Mouse (Mus musculus) cerebral cortex, adult 2 months (tissue): ENCODE data around the gene Ezh1.

Experiments
- WGBS: fragments of 180-500 bp; shearing (Covaris S2); methylation state at CpG from one replicate; pipeline ENCODE4 v1.1.7; 2018; 5-methylcytosine and 5-hydroxymethylcytosine counted together

The Ezh1 gene

DNA sequence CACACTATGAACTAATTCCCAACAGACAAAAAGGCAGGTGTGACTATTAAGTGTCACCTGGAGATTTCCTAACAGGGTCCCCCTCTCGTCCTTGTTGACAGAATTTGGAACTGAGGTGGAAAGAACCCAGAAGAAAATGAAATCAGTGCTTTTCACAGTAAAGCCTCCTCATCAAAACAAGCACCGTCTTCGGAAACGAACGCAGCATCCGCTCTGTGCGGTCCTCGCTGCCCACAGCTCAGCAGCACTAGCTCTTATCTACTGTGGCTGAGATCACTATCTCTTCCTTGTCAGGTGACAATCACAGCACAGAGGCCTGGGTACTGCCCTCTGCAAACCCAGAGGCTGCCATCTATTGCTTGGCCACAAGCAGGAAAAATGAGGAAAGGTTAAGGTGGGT is 30.1 kb downstream of the Ezh1 start:
- WGBS, result 93% methylated on average over 8 of the region's 8 CpGs

DNA sequence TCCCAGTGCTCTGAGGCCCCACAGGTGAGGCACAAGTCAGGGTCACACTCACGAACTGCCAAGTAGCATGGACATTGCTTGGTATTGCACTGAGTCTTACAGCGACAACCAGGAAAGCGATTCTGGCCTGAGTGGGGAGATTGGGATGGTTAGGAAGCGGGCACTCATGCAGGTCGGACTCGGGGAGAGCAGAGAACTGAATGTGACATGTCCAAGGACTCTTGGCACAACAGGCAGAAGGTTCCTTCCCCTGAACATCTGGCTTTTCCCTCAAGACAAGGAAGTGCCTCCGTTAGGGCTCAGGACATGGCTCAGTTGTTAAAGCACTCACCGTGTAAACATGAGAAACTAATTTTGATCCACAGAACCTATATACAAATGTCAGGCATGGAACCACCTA is 30.7 kb downstream of the Ezh1 start:
- WGBS, result 88% methylated on average over 8 of the region's 8 CpGs

DNA sequence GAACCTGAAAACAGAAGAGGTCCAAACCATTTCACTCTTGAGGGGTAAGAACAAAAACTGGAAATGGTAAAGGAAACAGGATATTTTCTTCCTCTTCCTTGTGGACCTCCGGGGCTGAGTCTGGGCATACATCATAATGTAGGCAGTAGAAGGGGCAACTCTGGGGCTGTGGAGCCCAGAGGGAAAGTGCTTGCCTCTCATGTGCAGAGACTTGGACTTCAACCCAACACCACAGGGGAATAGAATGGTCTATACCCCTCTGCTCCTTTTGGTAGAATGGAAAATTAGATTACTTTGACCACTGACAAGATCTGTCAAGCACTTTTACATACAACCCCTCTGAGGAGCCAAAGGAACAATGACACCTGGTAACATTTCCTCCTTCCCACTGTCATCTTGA is 31.2 kb downstream of the Ezh1 start:
- WGBS, result 24% methylated on average over 1 of the region's 1 CpGs

DNA sequence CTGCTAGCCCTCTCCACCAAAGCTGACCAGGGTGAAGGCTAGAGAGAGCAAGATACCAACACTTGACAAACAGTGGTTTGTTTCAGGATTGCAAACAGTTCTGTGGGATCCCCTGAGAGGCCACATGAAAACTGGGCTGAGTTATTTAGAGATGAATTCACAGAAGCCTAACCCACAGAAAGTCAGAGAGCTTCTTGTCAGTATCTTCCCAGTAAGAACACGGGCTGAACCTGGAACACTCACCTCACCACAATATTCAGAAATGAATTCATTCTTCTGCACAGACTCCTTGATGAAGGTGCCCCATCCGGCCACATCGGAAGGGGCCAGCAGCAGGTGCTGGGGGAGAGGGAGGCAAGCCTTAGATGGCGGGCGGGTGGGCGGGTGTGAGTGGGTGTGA is 31.6 kb downstream of the Ezh1 start:
- 56% methylated on average over 6 of the region's 6 CpGs for whole genome bisulfite sequencing

DNA sequence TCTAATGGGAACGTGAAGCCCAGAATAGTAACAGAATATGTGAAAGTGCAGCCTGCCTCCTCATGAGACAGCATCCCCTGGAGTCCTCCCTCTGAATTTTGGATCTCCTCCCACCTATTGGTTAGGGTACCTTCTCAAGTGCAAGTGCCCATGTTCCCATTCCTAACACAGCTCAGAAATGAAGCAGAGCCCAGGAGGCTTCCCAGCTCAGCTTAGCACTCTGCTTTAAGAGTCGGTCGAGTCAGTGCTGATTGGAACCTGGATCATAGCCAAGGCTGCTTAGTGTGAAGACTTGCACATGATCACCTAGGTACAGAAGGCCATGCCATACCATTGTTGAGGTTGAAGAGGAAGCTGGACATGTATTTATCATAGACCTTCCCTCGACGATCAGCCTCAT is 32.1 kb downstream of the Ezh1 start:
- WGBS, result 38% methylated on average over 5 of the region's 5 CpGs

DNA sequence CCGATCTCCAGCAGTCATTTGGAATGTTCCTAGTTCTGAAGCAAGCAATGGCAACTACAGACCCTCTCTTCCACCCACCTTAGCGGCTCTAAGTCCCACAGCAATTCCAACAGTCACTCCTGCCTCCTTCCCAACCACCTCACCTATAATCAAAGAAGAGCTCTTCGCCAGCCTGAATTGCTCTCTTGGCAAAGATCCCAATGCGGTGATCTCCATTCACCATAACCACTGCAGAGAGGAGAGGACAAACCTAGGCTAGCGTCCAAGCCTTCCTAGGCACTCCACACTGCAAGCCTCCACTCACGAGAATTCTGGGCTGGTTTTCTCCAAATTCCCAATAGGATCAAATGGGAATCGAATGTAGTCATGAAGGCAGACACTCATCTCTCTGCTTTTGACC is 33.2 kb downstream of the Ezh1 start:
- 82% methylated on average over 7 of the region's 7 CpGs for WGBS

DNA sequence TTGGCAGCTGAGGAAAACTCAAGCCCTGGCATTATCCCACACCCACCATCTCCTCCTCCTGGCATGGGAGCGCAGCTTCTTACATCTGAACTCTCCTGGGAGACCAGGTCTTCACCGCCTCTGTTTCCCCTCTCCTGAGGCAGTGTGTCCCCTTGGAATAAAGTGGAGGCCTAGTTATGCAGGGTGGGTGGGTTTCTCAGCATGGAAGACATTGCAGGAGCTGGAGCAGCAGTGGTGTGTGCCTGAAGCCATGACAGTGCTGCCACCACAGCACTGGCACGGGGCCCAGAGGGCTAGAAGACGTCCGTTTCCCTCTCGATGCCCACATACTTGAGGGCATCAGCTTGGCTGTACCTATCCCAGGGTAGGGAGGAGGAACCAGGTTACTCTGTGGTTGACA is 33.6 kb downstream of the Ezh1 start:
- 73% methylated on average over 6 of the region's 6 CpGs for WGBS

DNA sequence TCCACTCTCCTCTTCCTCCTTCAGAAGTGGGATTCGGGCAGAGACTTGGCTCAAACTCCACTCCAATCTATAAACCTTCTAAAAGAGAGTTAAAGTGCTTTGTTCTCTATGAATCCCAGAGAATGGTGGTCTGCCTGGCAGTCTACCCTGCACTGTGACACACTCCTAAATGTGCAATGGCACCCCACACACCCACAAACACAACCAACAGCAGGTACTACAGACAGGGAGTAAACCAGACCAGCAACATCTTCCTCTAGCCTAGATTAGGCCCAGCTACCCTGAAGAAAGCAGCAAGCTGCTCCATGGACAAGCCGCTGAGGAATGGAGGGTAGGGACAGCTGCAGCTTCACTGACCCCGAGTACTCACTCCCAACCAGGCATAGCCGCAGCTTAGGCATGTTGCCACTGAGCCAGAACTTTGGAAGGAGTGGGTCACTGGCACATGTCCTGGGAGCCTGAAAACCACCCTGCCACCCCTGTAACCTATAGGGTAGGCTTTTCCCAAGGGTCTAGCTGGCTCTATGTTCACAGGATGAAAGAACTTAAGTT is 34.3 kb downstream of the Ezh1 start:
- 60% methylated on average over 4 of the region's 4 CpGs for WGBS

DNA sequence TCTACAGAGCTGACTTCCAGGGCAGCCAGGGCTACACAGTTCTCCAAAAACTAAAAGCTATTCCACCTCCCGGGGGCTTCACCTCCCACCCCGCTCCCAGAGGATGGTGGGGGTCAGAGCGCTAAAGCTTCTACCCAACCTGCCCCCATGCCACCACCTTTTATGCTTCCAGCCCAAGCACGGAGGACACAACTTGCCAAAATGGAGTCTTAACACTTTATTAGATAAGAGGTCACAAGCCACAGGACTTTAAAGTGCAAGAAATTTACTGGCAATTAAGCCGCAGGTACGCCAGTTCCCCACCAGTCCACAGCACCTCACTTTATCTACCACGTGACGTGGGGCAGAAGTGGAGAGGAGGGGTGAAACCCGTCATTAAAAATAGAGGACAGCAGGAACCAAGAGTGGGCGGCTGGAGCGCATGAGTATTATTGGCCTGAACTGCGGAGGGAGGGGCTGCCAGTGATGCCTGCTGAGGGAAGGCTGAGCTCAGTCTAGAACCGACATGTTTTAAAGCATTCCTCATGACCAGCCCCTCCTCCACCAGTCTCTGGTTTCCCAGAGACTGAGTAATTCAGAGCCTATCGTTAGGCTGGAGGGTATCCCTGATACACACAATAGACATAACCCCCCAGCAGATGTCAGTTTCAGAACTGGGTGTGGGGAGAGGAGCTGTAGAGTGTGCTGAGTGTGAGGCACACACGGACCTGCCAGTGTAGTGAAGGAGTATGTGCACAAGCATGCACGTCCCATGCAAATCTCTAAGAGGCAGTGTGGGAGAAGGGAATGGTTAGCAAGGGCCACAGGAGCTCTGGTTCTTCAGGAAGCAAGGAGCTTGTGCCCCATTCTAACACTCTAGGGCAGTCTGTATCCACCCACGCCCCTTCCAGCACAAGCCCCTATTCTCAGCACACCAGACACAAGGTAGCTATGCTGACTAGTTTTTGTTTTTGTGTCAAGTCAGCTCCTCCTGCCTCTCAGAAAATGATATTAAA is 35.1 kb downstream of the Ezh1 start:
- WGBS, result 60% methylated on average over 17 of the region's 17 CpGs

DNA sequence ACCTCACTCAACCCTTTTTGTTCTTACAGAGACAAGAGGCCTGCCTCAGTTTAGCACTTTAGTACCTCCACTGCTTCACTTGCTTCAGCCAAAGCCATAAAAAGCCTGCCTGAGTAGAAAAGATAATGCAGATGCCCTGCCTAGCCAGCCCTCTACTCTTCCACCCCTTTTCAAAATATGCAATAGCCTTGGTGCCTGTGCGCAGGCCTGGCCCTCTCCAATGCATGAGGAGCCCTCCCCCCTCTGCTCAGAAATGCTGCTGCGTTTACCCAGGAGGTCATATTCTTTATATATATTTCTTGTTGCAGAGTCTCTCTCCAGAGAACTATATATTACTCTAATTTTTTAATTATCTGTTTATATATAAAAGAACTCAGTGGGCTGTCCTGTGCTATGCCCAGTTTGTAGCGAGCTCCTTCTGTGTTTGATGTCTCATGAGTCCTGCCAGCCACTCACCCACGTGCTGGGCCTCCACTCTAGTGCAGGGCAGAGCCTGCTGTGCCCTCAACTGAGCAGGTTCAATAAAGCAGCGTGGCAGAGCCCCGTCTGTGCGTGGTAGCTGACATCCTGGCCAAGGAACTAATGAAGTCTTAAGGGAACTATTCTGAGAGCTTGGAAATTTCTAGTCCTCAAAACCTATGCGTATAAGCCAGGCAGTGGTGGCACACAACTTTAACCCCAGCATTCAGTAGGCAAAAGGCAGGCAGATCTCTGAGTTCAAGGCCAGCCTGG is 35.9 kb downstream of the Ezh1 start:
- 37% methylated on average over 8 of the region's 8 CpGs for WGBS

DNA sequence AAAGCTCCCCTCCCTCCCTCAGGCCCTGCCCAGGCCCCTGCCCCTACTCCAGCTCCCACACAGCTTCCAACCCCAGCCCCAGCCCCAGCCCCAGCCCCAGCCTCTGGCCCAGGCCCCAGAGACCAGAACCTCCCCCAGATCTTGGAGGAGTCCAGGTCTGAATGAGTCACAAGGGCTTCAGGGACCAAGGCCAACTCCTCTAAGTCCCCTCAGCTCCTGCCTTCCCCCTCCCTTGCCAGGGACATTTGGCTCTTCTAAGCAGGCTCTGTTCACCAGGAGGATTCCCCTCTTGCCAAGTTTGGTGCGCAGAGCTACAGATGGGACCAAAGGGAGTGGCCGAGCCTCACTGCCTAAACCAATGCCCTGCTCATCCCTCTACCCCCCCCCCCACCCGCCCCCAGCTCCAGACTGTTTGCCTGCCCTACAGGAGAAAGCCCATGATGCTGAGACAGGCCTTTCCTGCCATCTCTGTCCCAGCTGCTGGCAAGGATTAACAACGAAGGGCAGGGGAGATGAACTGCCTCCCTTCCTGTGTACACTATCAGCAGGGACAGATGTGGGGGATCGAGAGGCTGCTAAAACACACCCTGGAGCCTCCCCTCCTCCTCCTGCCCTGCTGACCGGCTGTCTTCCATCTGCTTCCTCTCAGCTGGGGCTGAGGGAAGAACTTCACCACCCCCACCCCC is 36.6 kb downstream of the Ezh1 start:
- 4% methylated on average over 6 of the region's 6 CpGs for WGBS

DNA sequence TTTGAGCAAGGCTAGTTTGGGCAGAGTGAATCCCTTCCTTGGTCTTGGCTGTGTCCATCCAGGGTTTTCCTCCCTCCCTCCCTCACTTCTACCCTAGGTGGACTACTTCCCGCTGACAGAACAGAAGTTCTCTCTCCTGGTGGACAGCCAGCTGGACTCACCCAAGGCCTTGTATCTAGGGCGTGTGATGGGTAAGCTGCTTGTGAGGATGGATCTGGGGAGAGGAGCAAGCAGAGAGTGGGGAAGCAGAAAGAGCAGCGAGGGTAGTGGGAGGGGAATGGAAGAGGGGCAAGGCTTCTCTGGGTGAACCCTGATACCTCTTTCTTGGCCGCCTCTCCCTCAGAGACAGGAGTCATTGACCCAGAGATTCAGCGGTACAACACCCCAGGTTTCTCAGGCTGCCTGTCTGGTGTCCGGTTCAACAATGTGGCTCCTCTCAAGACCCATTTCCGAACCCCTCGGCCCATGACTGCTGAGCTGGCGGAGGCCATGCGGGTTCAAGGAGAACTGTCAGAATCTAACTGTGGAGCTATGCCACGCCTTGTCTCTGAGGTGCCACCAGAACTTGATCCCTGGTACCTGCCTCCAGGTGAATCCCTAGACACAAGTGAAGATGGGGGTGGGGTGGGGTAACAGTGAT is 38.0 kb downstream of the Ezh1 start:
- WGBS, result 84% methylated on average over 11 of the region's 11 CpGs

DNA sequence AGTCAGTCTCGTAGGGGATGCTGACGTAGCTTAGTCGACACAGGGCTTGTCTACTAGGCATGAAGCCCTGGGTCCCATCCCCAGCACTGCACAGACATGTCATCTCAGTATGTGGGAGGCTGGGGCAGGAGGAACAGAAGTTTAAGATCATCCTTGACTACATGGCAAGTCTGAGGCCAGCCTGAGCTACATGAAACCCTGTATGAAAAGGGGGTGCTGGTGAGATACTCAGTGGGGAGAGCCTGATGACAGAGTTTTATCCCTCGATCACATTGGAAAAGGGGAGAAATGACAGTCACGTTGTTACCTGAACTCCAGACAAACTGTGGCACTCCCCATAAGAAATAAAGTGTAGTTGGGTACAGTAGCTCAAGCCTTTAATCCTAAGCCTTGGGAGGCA is 38.7 kb downstream of the Ezh1 start:
- 85% methylated on average over 5 of the region's 5 CpGs for WGBS

DNA sequence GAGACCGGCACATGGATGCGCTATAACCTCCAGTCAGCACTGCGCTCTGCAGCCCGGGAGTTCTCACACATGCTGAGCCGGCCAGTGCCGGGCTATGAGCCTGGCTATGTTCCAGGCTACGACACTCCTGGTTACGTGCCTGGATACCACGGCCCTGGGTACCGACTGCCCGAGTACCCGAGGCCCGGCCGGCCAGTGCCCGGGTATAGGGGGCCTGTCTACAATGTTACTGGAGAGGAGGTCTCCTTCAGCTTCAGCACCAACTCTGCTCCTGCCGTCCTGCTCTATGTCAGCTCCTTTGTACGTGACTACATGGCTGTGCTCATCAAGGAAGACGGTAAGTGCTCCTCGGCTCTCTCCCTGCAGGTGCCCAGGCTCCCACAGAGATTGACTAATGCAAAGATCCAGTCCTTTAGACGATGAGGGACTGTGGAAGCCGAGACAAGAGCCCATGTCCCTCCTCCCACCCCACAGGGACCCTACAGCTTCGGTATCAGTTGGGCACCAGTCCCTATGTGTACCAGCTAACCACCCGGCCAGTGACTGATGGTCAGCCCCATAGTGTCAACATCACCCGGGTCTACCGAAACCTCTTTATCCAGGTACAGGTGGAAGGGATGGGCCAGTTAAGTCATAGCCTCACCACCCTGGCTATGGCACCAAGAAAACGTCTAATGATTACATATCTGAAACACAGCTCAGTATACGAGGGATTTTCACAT is 39.6 kb downstream of the Ezh1 start:
- WGBS, result 80% methylated on average over 27 of the region's 27 CpGs

DNA sequence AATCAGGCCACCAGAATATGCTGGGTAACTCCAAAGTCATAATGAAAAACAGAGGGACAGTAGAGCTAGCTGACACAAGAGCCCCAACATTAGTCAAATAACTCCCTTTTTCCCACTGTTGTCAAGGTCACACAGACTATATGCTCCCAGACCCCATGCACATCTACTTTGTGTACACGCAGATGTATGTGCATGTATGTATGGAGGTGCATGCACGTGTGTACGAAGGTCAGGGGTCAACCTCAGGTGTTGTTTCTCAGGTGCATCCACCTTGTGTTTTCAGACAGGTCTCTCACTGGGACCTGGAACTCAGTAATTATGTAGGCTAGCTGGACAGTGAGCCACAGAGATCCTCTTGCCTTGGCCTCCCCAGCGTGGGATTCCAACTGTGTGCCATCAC is 40.8 kb downstream of the Ezh1 start:
- WGBS, result 91% methylated on average over 4 of the region's 4 CpGs

DNA sequence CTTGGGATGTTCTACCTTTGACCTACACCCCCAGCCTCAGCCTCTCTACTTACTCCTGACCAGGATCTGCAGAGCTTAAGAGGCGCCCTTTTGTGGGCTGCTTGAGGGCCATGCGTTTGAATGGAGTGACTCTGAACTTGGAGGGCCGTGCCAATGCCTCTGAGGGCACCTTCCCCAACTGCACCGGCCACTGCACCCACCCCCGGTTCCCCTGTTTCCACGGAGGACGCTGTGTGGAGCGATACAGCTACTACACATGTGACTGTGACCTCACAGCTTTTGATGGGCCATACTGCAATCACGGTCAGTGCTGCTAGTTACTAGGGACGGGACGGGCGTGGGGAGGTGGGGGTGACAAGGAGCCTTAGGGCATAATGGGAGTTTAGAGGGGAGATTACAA is 41.3 kb downstream of the Ezh1 start:
- WGBS, result 87% methylated on average over 12 of the region's 12 CpGs

DNA sequence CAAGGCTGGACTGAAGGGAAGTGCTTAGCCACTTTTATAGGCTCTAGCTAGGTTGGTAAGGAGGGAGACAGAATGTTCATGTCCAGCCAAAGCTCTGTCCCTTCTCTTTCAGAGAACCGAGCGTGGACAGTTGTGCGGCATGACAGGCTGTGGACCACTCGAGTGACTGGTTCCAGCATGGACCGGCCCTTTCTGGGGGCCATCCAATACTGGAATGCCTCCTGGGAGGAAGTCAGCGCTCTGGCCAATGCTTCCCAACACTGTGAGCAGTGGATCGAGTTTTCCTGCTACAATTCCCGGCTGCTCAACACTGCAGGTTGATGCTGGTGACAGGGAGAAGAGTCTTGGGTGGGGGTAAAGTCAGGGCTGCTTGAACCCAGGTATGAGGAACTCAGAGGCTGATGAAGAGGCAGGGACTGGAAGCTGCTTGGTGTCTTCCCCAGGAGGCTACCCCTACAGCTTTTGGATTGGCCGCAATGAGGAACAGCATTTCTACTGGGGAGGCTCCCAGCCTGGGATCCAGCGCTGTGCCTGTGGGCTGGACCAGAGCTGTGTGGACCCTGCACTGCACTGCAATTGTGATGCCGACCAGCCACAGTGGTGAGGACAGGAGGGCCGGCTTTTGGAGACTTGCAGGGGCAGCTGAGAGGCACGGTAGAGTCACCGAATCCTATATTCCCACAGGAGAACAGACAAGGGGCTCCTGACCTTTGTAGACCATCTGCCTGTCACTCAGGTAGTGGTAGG is 43.3 kb downstream of the Ezh1 start:
- 83% methylated on average over 14 of the region's 14 CpGs for WGBS

DNA sequence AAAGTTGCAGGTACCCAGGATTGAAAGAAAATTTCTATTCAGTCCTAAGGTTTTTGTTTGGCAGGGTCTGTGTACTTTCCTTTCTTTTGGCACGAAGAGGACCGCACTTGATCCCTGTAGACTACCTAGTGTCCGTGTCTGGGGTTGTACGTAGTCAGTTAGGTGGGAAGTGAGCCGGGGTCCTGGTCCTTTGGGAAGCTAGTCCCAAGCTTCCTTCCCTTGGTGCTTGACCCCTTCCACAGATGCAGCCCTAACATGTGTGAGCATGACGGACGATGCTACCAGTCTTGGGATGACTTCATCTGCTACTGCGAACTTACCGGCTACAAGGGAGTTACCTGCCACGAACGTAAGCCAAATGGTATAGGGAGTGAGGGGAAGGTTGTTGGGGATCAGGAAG is 44.3 kb downstream of the Ezh1 start:
- WGBS, result 92% methylated on average over 11 of the region's 11 CpGs

DNA sequence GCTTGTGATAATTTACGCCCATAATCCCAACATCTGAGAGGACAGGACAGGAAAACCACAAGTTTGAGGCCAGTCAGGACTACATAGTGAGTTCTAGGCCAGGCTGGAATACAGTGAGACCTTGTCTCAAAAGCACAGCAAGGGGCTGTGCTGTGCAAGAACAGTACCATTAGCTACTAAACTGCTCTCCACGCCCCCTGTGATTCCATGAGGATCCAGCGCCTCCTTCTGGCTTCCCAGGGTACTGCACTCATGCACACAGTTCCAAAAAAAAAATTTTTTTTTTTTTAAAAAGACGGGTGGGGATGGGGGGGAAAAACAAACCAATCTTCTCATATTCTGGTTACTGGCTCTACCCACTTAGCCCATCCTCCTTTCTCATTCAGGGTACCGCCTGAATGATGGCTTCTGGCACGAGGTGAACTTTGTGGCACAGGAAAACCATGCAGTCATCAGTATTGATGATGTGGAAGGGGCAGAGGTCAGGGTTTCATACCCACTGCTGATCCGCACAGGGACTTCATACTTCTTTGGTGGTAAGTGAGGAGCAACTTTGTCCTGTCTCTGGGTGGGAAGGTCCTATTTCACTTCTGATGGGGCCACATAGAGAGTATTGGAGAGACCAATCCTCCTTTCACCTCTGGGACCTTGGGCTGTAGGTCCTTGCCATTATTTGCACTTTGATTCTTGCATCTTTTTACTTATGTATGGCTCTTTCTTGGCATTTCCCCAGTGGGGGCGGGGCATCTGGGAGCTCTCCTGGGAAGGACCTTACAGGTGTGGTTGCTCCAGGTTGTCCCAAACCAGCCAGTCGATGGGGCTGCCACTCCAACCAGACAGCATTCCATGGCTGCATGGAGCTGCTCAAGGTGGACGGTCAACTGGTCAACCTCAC is 45.2 kb downstream of the Ezh1 start:
- WGBS, result 49% methylated on average over 10 of the region's 10 CpGs
